Mouse (Mus musculus) neutrophil, adult 5-6 weeks (primary cell): ENCODE results near the gene Mdc1. TPM values are rescaled to one million over a fixed set of nuclear protein-coding genes. Genes with fewer than 3 reads are reported as not detected.
"Not testable (repeated sequence)": the region's sequence is repeated elsewhere in the genome, so short reads cannot be mapped to it uniquely, and the experiment has no call there.

ENCODE experiments used
- ATAC-seq: fragments of 151-379, 151-347 bp; 2 replicates; pipeline ENCODE4 v1.8.0; 2017; ENCODE audit warnings: mild to moderate bottlenecking, moderate TSS enrichment; ENCODE audit not compliant: insufficient number of reproducible peaks, poor library complexity, low FRiP score, severe bottlenecking; ENCODE audit errors: extremely low read depth
- total RNA-seq: library from RNA; stranded (forward); fragments of 200-1000 nt; gene quantifications from 2 replicates; pipeline ENCODE4 v1.2.3, GENCODE M21; 2017

The Mdc1 gene
- total RNA-seq, 1 experiment from 2014 or later: 30.7 TPM

- ATAC-seq: not testable (repeated sequence)
These were observed 2.3 kb upstream of the Mdc1 start for GRCm38 (mm10) chr17:35839002-35839401.

- no peak for ATAC-seq
These were observed 754 bp upstream of the Mdc1 start for GRCm38 (mm10) chr17:35840561-35840960.

- no peak for ATAC-seq
These were observed 691 bp downstream of the Mdc1 start for GRCm38 (mm10) chr17:35842006-35842405.

GRCm38 (mm10) chr17:35843514-35843913, 2.2 kb downstream of the Mdc1 start:
- no peak for ATAC-seq

GRCm38 (mm10) chr17:35848112-35848511, 6.8 kb downstream of the Mdc1 start:
- ATAC-seq: no peak

GRCm38 (mm10) chr17:35850974-35851373, 9.7 kb downstream of the Mdc1 start:
- ATAC-seq: no peak

GRCm38 (mm10) chr17:35859371-35859770, 18.1 kb downstream of the Mdc1 start:
- no peak for ATAC-seq

- no peak for ATAC-seq
These were observed 18.5 kb downstream of the Mdc1 start for GRCm38 (mm10) chr17:35859835-35860234.

GRCm38 (mm10) chr17:35860831-35861197, 19.5 kb downstream of the Mdc1 start:
- no peak for ATAC-seq

- ATAC-seq: peak; percentile 67
These were observed 20.0 kb downstream of the Mdc1 start, which contains the start of gene Nrm for GRCm38 (mm10) chr17:35861198-35861857. Nrm (plus strand) TSS chr17:35861318.

- no peak for ATAC-seq
These were observed 23.6 kb downstream of the Mdc1 start for GRCm38 (mm10) chr17:35864832-35865353.

GRCm38 (mm10) chr17:35865481-35866280, 24.4 kb downstream of the Mdc1 start, which contains the start of gene Ppp1r18:
Ppp1r18 (plus strand) TSS chr17:35865593.
- ATAC-seq: 0 out of 2 replicates have a peak, but pooled peaks have one; percentile 13

- no peak for ATAC-seq
These were observed 25.0 kb downstream of the Mdc1 start for GRCm38 (mm10) chr17:35866281-35866831.

- 0 out of 2 replicates have a peak, but pooled peaks have one; percentile 24 for ATAC-seq
These were observed 25.9 kb downstream of the Mdc1 start for GRCm38 (mm10) chr17:35866911-35867890.

GRCm38 (mm10) chr17:35868165-35868820, 27.0 kb downstream of the Mdc1 start:
- ATAC-seq: peak; percentile 25; the same call in 1 of the 2 replicates

- ATAC-seq: no peak
These were observed 27.6 kb downstream of the Mdc1 start for GRCm38 (mm10) chr17:35868961-35869345.

- ATAC-seq: no peak
These were observed 28.2 kb downstream of the Mdc1 start for GRCm38 (mm10) chr17:35869346-35870067.
